Mouse (Mus musculus): ENCODE measurements around the gene Hlcs.

The Hlcs gene

DNA sequence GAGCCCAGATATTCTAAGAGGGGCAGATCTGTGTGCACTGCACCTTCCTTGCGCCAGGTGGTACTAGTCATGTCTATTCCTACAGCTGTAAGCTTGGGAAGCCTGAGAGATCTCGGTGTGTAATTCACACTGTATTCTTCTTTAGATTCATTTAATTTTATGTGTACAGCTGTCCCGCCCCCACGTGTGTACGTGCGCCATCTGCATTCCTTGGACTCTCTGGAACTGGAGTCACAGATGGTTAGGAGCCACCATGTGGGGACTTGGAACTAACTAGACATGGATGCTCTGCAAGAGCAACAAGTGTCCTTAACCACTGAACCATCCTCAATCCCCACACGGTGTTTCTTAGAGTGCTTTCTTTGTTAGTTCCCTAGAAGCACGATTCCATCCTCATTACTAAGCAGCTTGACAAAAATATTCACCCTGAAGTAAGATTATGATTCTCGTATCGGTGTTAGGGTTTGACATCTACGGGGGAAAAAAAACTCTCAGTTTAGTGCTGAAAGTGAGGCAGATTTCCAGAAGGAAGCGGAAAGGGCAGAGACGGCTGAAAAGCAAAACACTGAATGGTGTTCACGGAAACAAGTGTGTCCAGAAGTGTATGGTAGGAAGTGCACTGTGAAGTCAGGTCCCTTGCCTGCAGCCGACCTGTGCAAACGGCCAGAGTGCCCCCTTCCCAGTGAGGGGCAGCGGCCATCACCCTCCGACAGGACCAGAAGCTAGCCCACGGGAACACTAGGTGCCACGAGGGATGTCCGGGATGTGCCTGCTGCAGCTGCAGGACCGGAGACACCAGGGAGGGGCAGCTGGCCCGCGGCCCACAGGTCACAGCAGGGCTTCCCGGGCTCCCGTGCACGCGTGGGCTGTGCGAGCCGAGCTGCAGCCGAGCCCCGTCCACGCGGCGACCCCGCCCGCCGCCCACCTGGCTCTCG, 24.0 kb downstream of the Hlcs start:
- peak; percentile 50 for DNase-seq (ENCODE audit: low read depth)

DNA sequence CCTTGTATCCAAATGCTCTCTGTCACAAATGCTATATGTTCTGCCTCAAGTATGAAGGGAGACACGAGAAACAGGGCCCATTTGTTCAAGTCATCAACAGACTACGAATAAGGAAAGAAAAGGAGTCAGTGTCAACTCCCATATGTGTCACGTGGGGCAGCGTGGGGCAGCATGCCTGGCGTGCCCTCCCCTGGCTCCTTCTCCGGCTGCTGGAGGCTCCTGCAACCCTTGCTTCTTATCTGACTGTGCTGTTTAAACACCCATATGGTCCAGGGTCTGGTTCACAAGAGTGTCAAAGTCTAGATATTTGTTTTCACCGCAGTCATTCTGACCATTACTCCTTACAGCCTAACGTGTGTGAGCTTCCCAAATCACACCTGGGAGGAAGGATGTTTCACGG, 25.5 kb downstream of the Hlcs start:
- no peak for DNase-seq (ENCODE audit: low read depth)

DNA sequence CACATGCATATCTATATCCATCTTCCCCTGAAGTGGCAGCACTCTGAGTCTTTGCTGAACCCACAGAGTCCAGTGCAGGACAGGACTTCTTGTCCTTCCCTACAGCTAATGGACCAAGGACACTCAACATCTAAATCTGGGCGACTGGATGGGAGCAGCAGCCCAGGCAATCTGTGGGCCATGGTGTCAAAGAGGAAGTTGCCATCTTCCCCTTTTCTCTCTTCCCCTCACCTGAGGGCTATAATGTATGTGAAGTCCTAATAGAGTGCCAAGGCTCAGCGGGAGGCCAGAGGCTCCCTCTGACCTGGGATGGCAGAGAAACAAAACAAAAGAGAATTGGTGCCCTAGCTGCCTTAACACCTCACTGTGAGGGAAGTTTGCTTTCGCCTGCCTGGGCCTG, 29.4 kb downstream of the Hlcs start:
- no peak for DNase-seq (ENCODE audit: low read depth)

DNA sequence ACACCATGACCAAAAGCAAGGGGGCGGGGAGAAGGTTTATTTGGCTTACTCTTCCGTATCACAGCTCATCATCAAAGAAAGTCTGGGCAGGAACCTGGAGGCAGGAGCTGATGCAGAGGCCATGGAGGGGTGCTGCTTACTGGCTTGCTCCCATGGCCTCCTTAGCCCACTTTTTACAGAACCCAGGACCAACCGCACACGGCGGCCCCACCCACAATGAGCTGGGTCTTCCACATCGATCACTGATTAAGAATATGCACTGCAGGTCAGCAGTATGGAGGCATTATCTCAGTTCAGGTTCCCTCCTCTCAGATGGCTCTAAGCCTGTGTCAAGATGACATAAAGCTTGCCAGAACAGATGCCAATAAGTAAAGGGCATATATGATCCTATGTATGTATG, 42.5 kb downstream of the Hlcs start:
- DNase-seq (ENCODE audit: low read depth): no peak

DNA sequence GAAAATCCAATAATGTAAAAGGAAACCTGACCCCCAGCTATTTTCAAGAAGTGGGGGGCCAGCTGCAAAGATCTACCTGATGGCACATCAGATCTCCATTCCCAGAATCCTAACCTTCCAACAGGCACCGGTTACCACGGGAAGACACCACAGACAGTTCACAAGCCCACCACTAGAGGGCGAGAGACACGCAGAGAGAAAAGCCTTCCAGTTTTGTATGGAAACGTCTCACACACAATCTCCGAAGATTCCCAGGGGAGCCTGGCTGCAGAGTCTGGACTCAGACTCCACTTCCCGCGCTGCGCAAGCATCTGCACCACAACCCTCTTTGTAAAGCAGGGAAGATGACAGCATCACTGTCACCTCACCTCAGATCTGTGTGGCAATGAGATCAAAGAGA, 43.7 kb downstream of the Hlcs start:
- peak; percentile 80 for DNase-seq (ENCODE audit: low read depth)

GRCm38 (mm10) chr16:94268205-94268604, 45.2 kb downstream of the Hlcs start:
- DNase-seq (ENCODE audit: low read depth): peak; percentile 38

DNA sequence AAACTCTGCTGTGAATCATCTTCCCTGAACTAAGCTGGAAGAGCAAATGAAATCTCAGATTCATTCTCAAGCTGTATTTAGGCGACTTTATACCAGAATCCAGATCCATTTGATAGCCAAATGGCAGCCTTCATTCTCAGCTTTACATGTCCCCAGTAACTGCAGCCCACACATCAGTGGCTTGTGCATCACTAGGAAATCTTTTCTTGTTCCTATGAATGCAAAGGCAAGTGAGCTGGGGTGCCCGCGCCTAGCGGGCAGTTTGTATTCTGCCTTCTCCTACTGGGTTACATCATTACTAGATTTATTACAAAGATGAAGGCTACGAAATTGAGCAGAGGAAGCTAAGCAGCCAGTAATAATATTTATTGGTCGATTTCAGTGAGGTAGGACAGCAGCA, 48.8 kb downstream of the Hlcs start:
- no peak for DNase-seq (ENCODE audit: low read depth)

GRCm38 (mm10) chr16:94262501-94262900, 50.9 kb downstream of the Hlcs start:
- DNase-seq (ENCODE audit: low read depth): no peak

GRCm38 (mm10) chr16:94260938-94261630, 52.3 kb downstream of the Hlcs start:
- no peak for DNase-seq (ENCODE audit: low read depth)

DNA sequence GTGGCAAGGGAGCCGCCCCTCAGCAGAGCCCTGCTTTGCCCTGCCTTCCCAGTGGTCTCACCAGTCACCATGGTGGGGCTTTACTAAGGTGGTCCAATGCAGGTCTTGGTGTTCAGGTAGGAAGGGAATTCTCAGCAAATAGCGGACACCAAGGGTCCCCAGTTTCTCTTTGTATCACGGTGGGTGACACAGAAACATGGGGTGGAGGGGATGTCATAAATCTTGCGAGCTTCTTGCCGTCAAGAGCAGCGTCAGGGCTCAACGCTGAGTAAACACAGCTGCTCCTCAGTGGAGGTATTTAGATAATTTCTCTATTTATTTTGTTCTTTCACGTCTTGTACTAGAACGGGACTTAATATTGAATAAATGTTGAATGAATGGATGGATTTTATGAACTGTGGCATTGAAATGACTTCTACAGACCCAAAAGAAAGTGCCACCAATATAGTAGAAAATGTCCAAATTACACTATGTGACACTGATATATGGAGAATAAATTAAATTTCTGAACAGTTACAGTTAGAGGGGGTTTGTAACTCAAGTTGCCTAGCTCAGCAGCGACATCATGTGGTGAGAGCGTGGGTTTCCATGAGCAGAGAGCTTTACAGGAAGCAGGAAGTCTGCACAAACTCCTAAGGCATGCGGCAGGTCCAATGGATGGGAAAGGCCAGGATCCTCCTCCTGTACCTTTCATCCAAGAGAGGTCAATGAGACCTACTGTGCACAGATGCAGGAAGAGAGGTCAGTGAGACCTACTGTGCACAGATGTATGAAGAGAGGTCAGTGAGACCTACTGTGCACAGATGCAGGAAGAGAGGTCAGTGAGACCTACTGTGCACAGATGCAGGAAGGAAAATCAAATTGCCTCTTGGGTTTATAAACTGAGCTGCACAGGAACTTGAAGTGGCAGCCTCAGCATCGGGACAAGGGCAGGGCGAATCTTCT, 54.7 kb downstream of the Hlcs start:
- DNase-seq (ENCODE audit: low read depth): peak; percentile 90

DNA sequence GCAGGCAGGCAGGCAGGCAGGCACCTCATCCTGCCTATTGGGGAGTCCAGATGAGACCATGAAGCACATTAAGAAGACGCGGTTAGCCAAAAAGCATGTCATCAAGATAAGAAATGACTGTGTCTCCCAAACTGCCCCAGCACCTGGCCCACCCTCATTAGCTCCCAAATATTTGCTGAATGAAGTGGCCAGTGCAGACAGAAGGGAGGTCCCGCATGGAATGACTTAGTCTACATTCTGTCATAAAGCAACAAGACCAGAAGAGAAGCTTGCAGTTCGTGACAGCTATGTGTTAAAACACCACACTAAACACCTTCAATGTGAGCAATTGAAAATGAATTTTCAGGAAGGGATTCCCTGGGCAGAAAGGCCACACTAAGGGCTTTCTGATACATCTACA, 57.8 kb downstream of the Hlcs start:
- DNase-seq (ENCODE audit: low read depth): no peak

GRCm38 (mm10) chr16:94255035-94255434, 58.3 kb downstream of the Hlcs start:
- DNase-seq (ENCODE audit: low read depth): no peak

- DNase-seq (ENCODE audit: low read depth): peak; percentile 78
These were observed 58.9 kb downstream of the Hlcs start for GRCm38 (mm10) chr16:94254415-94254891.

DNA sequence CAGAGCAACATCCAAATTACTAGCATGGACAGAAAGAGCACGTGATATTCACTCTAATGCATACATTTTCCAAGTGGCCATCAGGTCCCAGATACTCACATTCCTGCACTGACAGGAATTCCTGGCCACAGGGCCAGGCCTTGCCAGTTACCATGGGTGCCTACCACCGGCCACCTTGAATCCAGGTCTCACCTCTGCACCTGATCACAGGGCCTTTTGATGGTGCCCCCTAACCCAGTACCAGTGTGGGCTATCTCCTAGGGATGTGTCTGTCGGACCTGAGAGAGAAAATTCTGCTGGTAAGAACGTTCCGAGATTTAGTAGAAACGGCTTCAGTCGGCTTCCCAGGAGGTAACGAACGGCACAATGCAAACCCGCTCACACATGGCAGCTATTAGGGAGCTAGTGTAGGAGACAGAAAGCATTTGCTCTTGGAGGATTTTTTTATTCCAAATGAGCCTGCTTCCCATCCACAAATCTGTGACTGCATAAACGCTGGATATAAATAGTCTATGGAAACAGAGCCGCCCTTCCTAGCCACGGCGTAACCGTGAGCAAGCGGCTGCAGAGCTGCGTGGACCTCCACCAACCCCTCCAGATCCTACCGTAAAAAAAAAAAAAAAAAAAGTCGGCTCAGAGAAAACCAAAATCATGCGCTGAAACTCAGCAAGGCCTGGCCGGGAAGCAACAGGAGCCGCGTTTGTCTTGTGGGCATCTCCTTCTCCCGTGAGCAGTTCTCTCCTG, 59.5 kb downstream of the Hlcs start:
- no peak for DNase-seq (ENCODE audit: low read depth)

GRCm38 (mm10) chr16:94251756-94252155, 61.6 kb downstream of the Hlcs start:
- no peak for DNase-seq (ENCODE audit: low read depth)

DNA sequence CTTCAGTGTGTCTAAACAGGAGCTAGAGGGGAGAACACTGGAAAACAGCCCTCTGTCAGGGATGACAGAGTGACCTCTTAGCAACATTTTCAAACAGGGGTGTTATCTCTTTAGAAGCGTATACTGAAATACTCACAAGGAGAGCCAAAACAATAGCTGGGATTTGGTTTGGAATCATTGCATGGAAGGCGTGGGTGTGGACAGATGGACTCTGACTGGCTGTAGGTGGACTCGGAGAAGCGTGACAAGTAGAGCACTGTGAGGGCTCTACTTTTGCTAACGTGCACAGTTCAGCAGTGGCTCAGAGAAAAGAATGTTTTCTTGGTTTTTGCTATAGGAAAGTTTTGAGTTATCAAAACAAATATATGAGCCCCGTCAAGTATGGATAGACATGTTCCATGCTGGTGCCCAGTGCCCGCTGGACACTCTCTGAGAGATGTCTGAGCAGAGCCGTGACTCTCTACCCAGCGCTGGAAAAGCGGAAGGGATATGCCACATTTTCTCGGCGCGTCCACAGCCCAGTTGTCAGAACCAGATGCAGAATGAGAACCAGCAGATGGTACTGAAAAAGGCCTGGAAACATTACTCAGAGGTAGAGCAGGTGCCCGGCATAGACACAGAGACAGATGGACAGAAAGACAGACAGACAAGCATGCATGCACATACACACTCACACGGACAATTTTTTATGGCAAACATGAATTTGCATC, 62.6 kb downstream of the Hlcs start:
- no peak for DNase-seq (ENCODE audit: low read depth)

- DNase-seq (ENCODE audit: low read depth): no peak
These were observed 63.2 kb downstream of the Hlcs start for GRCm38 (mm10) chr16:94250136-94250535.

GRCm38 (mm10) chr16:94249666-94250065, 63.7 kb downstream of the Hlcs start:
- no peak for DNase-seq (ENCODE audit: low read depth)

DNA sequence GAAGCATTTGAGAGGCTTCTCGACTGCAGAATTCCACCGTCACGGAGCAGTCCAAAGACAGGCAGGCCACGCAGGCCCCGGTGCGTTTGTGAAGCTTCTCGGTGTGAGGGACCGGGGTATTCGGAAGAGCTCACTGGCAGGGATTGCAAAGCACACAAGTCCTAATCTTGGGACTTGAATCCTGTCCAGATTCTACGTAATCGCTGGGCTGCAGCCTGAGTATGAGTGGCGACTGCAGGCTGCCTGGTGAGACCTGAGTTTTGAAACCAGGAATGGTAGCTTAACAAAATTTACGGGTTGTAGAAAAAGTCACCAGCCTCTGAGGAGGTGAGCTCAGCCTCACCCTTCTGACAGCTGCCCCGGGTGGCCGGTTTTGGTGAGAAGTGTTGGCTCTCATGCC, 64.7 kb downstream of the Hlcs start:
- DNase-seq (ENCODE audit: low read depth): no peak

DNA sequence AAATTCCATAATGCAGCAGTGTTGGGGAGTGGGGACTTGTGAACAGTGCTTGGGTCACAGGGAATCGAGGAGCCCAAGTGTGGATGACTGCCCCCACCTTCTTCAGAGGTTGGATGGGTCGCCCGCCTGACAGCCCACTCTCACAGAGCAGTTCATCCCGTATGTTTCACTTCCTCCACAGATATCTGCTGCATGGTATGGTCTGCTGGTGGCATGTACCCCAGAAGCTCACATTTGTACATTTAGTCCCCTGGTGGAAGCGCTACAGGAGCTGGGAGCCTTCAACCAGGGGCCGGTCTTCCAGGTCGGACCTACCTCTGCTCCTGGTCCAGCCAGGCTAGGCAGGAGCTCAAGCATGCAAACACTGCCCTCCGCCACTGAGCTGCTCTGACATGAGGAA, 66.4 kb downstream of the Hlcs start:
- no peak for DNase-seq (ENCODE audit: low read depth)

All from naive thymus-derived CD4-positive, alpha-beta T cell, adult 2 months (primary cell).